Comparison of ENCODE assay signal across 23 mouse cellular contexts in the genomic region with DNA sequence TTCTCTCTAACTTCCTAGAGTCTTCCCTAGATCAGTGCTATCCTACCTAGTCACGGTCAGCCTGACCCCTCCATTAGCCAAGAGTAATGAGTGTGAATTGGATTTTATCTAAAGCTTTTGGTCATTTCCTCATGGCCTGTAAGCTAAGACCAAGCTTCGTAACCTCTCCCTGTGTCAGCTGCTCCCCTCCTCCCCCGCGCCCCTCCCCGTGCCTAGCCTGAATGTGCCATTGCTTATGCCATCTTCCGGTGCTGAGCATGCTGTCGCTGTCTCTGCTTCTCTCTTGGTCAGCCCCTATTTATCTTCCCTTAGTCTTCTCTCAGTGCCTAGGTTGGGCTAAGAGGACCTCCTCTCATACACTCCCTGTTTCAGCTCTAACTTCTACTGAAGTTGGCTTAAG. TPM values are rescaled to one million over a fixed set of nuclear protein-coding genes. Genes with fewer than 3 reads are reported as not detected.
"Had no signal": no experiment of that assay in that cellular context is flagged by ENCODE, and none has a peak within 500 bp of the region (broad histone marks: within the 10 kb centered on the region; RNA-seq: fewer than 3 reads in every experiment).

No protein-coding gene starts in this region.

- H3K4me1 ChIP-seq: kidney, embryonic 15.5 days; limb, embryonic 13.5 days; liver, embryonic 12.5 days; liver, embryonic 15.5 days; stomach, embryonic 15.5 days had no signal

- H3K9ac ChIP-seq: kidney, embryonic 15.5 days; limb, embryonic 13.5 days; liver, embryonic 12.5 days; liver, embryonic 15.5 days; stomach, embryonic 15.5 days had no signal

- H3K27me3 ChIP-seq: kidney, embryonic 15.5 days; limb, embryonic 13.5 days; liver, embryonic 12.5 days; liver, embryonic 15.5 days; stomach, embryonic 15.5 days had no signal

- H3K4me3 ChIP-seq: kidney, embryonic 15.5 days; layer of hippocampus, adult 2 months; limb, embryonic 10.5 days; limb, embryonic 13.5 days; liver, embryonic 12.5 days; liver, embryonic 15.5 days; stomach, embryonic 15.5 days had no signal

- H3K9me3 ChIP-seq: kidney, embryonic 15.5 days; limb, embryonic 10.5 days; limb, embryonic 13.5 days; liver, embryonic 12.5 days; liver, embryonic 15.5 days; stomach, embryonic 15.5 days had no signal

- H3K27ac ChIP-seq: kidney, embryonic 15.5 days; layer of hippocampus, adult 2 months; limb, embryonic 10.5 days; limb, embryonic 13.5 days; liver, embryonic 12.5 days; liver, embryonic 15.5 days; stomach, embryonic 15.5 days had no signal

- DNase-seq: kidney, adult 2 months; kidney, postnatal 14 days; layer of hippocampus, adult 9-11 months; liver; lung, adult 18-20 months; midbrain, embryonic 14.5 days; retina, postnatal 1 day; right cerebral cortex, postnatal 25 days; spleen, adult 18-20 months; thymus, adult 2 months; thymus, postnatal 14 days; thymus, postnatal 4 days had no signal

- ATAC-seq: inflammation-experienced regulatory T-cells, adult 6 months; intestine, embryonic 16.5 days; liver, embryonic 12.5 days; lung, postnatal 0 days had no signal

- H3K36me3 ChIP-seq: liver, embryonic 15.5 days; stomach, embryonic 15.5 days had no signal

- H3K4me2 ChIP-seq: kidney, embryonic 15.5 days; limb, embryonic 13.5 days; liver, embryonic 12.5 days; liver, embryonic 15.5 days; midbrain, embryonic 11.5 days; stomach, embryonic 15.5 days had no signal

RNA-seq across cellular contexts. Expression of gene Fkbp14, which starts 22.4 kb away (rescaled TPM):
- polyA plus RNA-seq: inflammation-experienced regulatory T-cells, adult 6 months had no signal
